Mouse (Mus musculus) brain, embryonic 14.5 days (tissue): ENCODE data around the gene Ciapin1. TPM values are rescaled to one million over a fixed set of nuclear protein-coding genes. Genes with fewer than 3 reads are reported as not detected.
A peak's percentile ranks its signal among the peaks of the same experiment; 100 is the strongest.
"Not testable (repeated sequence)": the region's sequence is repeated elsewhere in the genome, so short reads cannot be mapped to it uniquely, and the experiment has no call there.

Experiments used
- DNase-seq: peaks from one replicate; pipeline ENCODE4 v3.0.0-alpha.2; 2011; ENCODE audit warnings: low read depth
- CTCF ChIP-seq: fragments of 200-500 bp; IDR thresholded peaks from 2 replicates; pipeline ENCODE4 v1.5.1; 2012; ENCODE audit warnings: inconsistent platforms, mild to moderate bottlenecking, moderate library complexity, borderline replicate concordance; ENCODE audit not compliant: insufficient read depth, insufficient read length; ENCODE audit errors: extremely low read depth
- POLR2A ChIP-seq: fragments of 200-500 bp; IDR thresholded peaks from 2 replicates; pipeline ENCODE4 v1.6.1; 2012; ENCODE audit warnings: mild to moderate bottlenecking, inconsistent platforms, borderline replicate concordance; ENCODE audit not compliant: poor library complexity, insufficient read depth, insufficient read length, severe bottlenecking; ENCODE audit errors: extremely low read depth
- polyA plus RNA-seq: library from polyadenylated mRNA; depleted of rRNA; stranded (reverse); fragments of >200 nt; gene quantifications from 2 replicates; pipeline ENCODE4 v1.2.3, GENCODE M21; 2012

Gene Ciapin1
- polyA plus RNA-seq, 1 experiment, result 82.0 TPM

- DNase-seq, result no peak
- TF ChIP-seq POLR2A (no peak), CTCF (no peak)
Measured at GRCm38 (mm10) chr8:94841183-94841582, 3.0 kb upstream of the Ciapin1 start.

- peak; percentile 63 for DNase-seq
- TF ChIP-seq POLR2A, result no peak
- no peak for TF ChIP-seq CTCF
Measured at GRCm38 (mm10) chr8:94838600-94838999, 442 bp upstream of the Ciapin1 start.

GRCm38 (mm10) chr8:94836456-94837240, 1.5 kb downstream of the Ciapin1 start:
- DNase-seq, result no peak
- no peak for TF ChIP-seq CTCF

- not testable (repeated sequence) for DNase-seq
Measured at GRCm38 (mm10) chr8:94835751-94836150, 2.4 kb downstream of the Ciapin1 start.

- DNase-seq, result not testable (repeated sequence)
Measured at GRCm38 (mm10) chr8:94833901-94834405, 4.2 kb downstream of the Ciapin1 start.

- no peak for DNase-seq
- TF ChIP-seq POLR2A (no peak), CTCF (no peak)
Measured at GRCm38 (mm10) chr8:94828284-94828683, 9.9 kb downstream of the Ciapin1 start.

GRCm38 (mm10) chr8:94826210-94826609, 11.9 kb downstream of the Ciapin1 start:
- DNase-seq, result no peak
- TF ChIP-seq POLR2A, result no peak
- TF ChIP-seq CTCF, result no peak

GRCm38 (mm10) chr8:94825170-94825569, 13.0 kb downstream of the Ciapin1 start:
- no peak for DNase-seq
- no peak for TF ChIP-seq POLR2A
- no peak for TF ChIP-seq CTCF

GRCm38 (mm10) chr8:94822637-94823560, 15.3 kb downstream of the Ciapin1 start:
- TF ChIP-seq CTCF (peak; percentile 73), POLR2A (no peak)
- peak; percentile 70 for DNase-seq

- no peak for DNase-seq
- TF ChIP-seq POLR2A (no peak), CTCF (no peak)
Measured at GRCm38 (mm10) chr8:94821381-94821780, 16.8 kb downstream of the Ciapin1 start.

- TF ChIP-seq CTCF (no peak), POLR2A (no peak)
- DNase-seq, result no peak
Measured at GRCm38 (mm10) chr8:94820553-94820952, 17.6 kb downstream of the Ciapin1 start.

- TF ChIP-seq POLR2A (no peak), CTCF (no peak)
- DNase-seq, result no peak
Measured at GRCm38 (mm10) chr8:94819671-94820179, 18.4 kb downstream of the Ciapin1 start.

GRCm38 (mm10) chr8:94817933-94818332, 20.2 kb downstream of the Ciapin1 start:
- no peak for DNase-seq
- no peak for TF ChIP-seq POLR2A
- no peak for TF ChIP-seq CTCF
